Comparison of ENCODE assay signal across 10 mouse cellular contexts in genomic region chr14:14348674-14349401, GRCm38 (mm10). TPM values are rescaled to one million over a fixed set of nuclear protein-coding genes. Genes with fewer than 3 reads are reported as not detected.
A peak's percentile ranks its signal among the peaks of the same experiment; 100 is the strongest.
DNase-seq lines count a peak whose midpoint lies in the region; ATAC-seq lines count a peak whose summit lies in the region.
"Had no signal": no experiment of that assay in that cellular context is flagged by ENCODE, and none has a peak within 500 bp of the region (broad histone marks: within the 10 kb centered on the region; RNA-seq: fewer than 3 reads in every experiment).

No protein-coding gene starts in this region.

- no peaks in the 10 kb centered on the region for H3K4me1 ChIP-seq in midbrain, embryonic 14.5 days (ENCODE audit: control insufficient read depth, insufficient read depth, low read length)
- peaks cover 5% of the 10 kb centered on the region for H3K4me1 ChIP-seq in midbrain, embryonic 15.5 days
- H3K4me1 ChIP-seq in embryonic facial prominence, embryonic 10.5 days = peaks cover 5% of the 10 kb centered on the region; the same call in 1 of the 2 replicates
- H3K4me1 ChIP-seq: hindbrain, embryonic 12.5 days; midbrain, embryonic 12.5 days had no signal

- peaks cover 37% of the 10 kb centered on the region for H3K9me3 ChIP-seq in midbrain, embryonic 14.5 days (ENCODE audit: control insufficient read depth, low read length)
- H3K9me3 ChIP-seq in midbrain, embryonic 15.5 days = peaks cover 12% of the 10 kb centered on the region; the same call in 1 of the 2 replicates
- peaks cover 83% of the 10 kb centered on the region for H3K9me3 ChIP-seq in embryonic facial prominence, embryonic 10.5 days

- H3K36me3 ChIP-seq in midbrain, embryonic 14.5 days (ENCODE audit: control insufficient read depth, insufficient read depth, low read length) = no peaks in the 10 kb centered on the region
- no peaks in the 10 kb centered on the region for H3K36me3 ChIP-seq in midbrain, embryonic 15.5 days (replicated peaks)
- peaks cover 40% of the 10 kb centered on the region for H3K36me3 ChIP-seq in embryonic facial prominence, embryonic 10.5 days (replicated peaks)

- DNase-seq in heart, postnatal 4 days = peak; percentile 16
- no peak for DNase-seq in heart, adult 8-10 months (ENCODE audit: low spot score)
- DNase-seq in midbrain, embryonic 14.5 days = peak; percentile 32
- DNase-seq in embryonic facial prominence, embryonic 10.5 days (ENCODE audit: low spot score) = peak; percentile 23
- peak; percentile 31 for DNase-seq in testis, postnatal 14 days (ENCODE audit: low spot score)
- no peak for DNase-seq in kidney, adult 9 months
- DNase-seq in ovary, postnatal 14 days (ENCODE audit: low spot score) = no peak

- 92% methylated on average over 26 of the region's 26 CpGs for WGBS in midbrain, embryonic 14.5 days
- WGBS in midbrain, embryonic 15.5 days = 93% methylated on average over 26 of the region's 26 CpGs
- 96% methylated on average over 26 of the region's 26 CpGs for WGBS in embryonic facial prominence, embryonic 10.5 days

- no peak for ATAC-seq in midbrain, embryonic 14.5 days (ENCODE audit: low FRiP score, low TSS enrichment)
- no peak for ATAC-seq in midbrain, embryonic 15.5 days (replicated peaks)

- H3K27me3 ChIP-seq in midbrain, embryonic 14.5 days (ENCODE audit: control insufficient read depth, insufficient read depth, low read length) = no peaks in the 10 kb centered on the region
- no peaks in the 10 kb centered on the region for H3K27me3 ChIP-seq in midbrain, embryonic 15.5 days (replicated peaks)
- H3K27me3 ChIP-seq in embryonic facial prominence, embryonic 10.5 days (replicated peaks; ENCODE audit: low read depth, poor library complexity, severe bottlenecking) = no peaks in the 10 kb centered on the region
- H3K27me3 ChIP-seq: hindbrain, embryonic 12.5 days; midbrain, embryonic 12.5 days had no signal

- no peak overlapping the region for H3K4me3 ChIP-seq in midbrain, embryonic 14.5 days (replicated peaks; ENCODE audit: low read depth, low read length)
- H3K4me3 ChIP-seq in midbrain, embryonic 15.5 days = no peak overlapping the region
- H3K4me3 ChIP-seq in embryonic facial prominence, embryonic 10.5 days = no peak overlapping the region
- H3K4me3 ChIP-seq: hindbrain, embryonic 12.5 days; midbrain, embryonic 12.5 days had no signal

- no peak overlapping the region for H3K27ac ChIP-seq in midbrain, embryonic 14.5 days (replicated peaks; ENCODE audit: low read depth, low read length)
- no peak overlapping the region for H3K27ac ChIP-seq in midbrain, embryonic 15.5 days
- H3K27ac ChIP-seq in embryonic facial prominence, embryonic 10.5 days (replicated peaks) = no peak overlapping the region
- H3K27ac ChIP-seq: hindbrain, embryonic 12.5 days; midbrain, embryonic 12.5 days had no signal

- no peak overlapping the region for H3K4me2 ChIP-seq in midbrain, embryonic 14.5 days (ENCODE audit: low read length)
- no peak overlapping the region for H3K4me2 ChIP-seq in midbrain, embryonic 15.5 days
- H3K4me2 ChIP-seq: hindbrain, embryonic 12.5 days; midbrain, embryonic 12.5 days had no signal

- no peak overlapping the region for H3K9ac ChIP-seq in midbrain, embryonic 14.5 days (replicated peaks; ENCODE audit: low read length)
- H3K9ac ChIP-seq in midbrain, embryonic 15.5 days = no peak overlapping the region
- H3K9ac ChIP-seq: hindbrain, embryonic 12.5 days; midbrain, embryonic 12.5 days had no signal

RNA-seq across cellular contexts. Expression of gene Il3ra, which starts 2.8 kb away (rescaled TPM):
- total RNA-seq in heart, postnatal 4 days (2021) = 1 to 10 TPM; 7.9 to 9.9 TPM
- total RNA-seq in heart, adult 8-10 months (2022) = 1 to 10 TPM; 2.2 to 7.2 (median 3.5) TPM
- 2.4 TPM in 2 replicates for polyA plus RNA-seq in midbrain, embryonic 14.5 days (2014; fragmentation: Nextera tagmentation; extraction: Ambion mirVana)
- 2.1 and 4.0 TPM in 2 replicates for polyA plus RNA-seq in midbrain, embryonic 15.5 days (2015; fragmentation: Nextera tagmentation; extraction: Ambion mirVana)
- polyA plus RNA-seq in embryonic facial prominence, embryonic 10.5 days (2016; fragmentation: Nextera tagmentation; extraction: Ambion mirVana) = 1.8 and 2.2 TPM in 2 replicates

RNA-seq across cellular contexts. Expression of gene Olfr31, which starts 26.2 kb away (rescaled TPM):
- total RNA-seq in heart, postnatal 4 days (2021) = under 1 TPM in 1 of 2 experiments, not detected in 1; 0.07 TPM
- total RNA-seq in heart, adult 8-10 months (2022) = not detected
- polyA plus RNA-seq in midbrain, embryonic 14.5 days (2014; fragmentation: Nextera tagmentation; extraction: Ambion mirVana) = 0.05 TPM in 1 of 2 replicates, not detected in the other
- 0.04 and 0.12 TPM in 2 replicates for polyA plus RNA-seq in midbrain, embryonic 15.5 days (2015; fragmentation: Nextera tagmentation; extraction: Ambion mirVana)
- polyA plus RNA-seq in embryonic facial prominence, embryonic 10.5 days (2016; fragmentation: Nextera tagmentation; extraction: Ambion mirVana) = not detected in 2 replicates
- polyA plus RNA-seq: hindbrain, embryonic 12.5 days; midbrain, embryonic 12.5 days had no signal

RNA-seq across cellular contexts. Expression of gene Olfr721-ps1, which starts 52.3 kb away (rescaled TPM):
- not detected for total RNA-seq in heart, postnatal 4 days (2021)
- not detected for total RNA-seq in heart, adult 8-10 months (2022)
- not detected in 2 replicates for polyA plus RNA-seq in midbrain, embryonic 14.5 days (2014; fragmentation: Nextera tagmentation; extraction: Ambion mirVana)
- not detected in 2 replicates for polyA plus RNA-seq in midbrain, embryonic 15.5 days (2015; fragmentation: Nextera tagmentation; extraction: Ambion mirVana)
- not detected in 2 replicates for polyA plus RNA-seq in embryonic facial prominence, embryonic 10.5 days (2016; fragmentation: Nextera tagmentation; extraction: Ambion mirVana)
- polyA plus RNA-seq: hindbrain, embryonic 12.5 days; midbrain, embryonic 12.5 days had no signal

Comparison
In these comparisons a context has a peak if more than half of its experiments do, and no peak if none do; other contexts are left out.
1. DNase-seq: peak in heart, postnatal 4 days (single experiment), midbrain, embryonic 14.5 days (single experiment), embryonic facial prominence, embryonic 10.5 days (single experiment) and testis, postnatal 14 days (single experiment); none in heart, adult 8-10 months (single experiment), kidney, adult 9 months (single experiment) and ovary, postnatal 14 days (single experiment).